ENCODE assay signal across 8 mouse cellular contexts in genomic region chr13:81944469-81944868, GRCm38 (mm10).
A peak's percentile ranks its signal among the peaks of the same experiment; 100 is the strongest.
DNase-seq lines count a peak whose midpoint lies in the region; ATAC-seq and TF ChIP-seq lines count a peak whose summit lies in the region.

No protein-coding gene starts in this region.

- TF ChIP-seq CTCF in gastrocnemius, adult 2 months (IDR thresholded peaks at IDR 0.05) = no peak
- no peak for TF ChIP-seq CTCF in CH12.LX (conservative IDR thresholded peaks at IDR 0.05 in 1 of 2, IDR thresholded peaks at IDR 0.05 in 1 of 2; ENCODE audit: low read depth in 2 of 2, low read length in 2 of 2)

- peak overlapping the region; percentile 42; the same call in 1 of the 2 replicates for H3K9ac ChIP-seq in CH12.LX (ENCODE audit: insufficient read depth, low read depth)
- H3K9ac ChIP-seq in forebrain, embryonic 13.5 days = no peak overlapping the region
- H3K9ac ChIP-seq in limb, embryonic 15.5 days = no peak overlapping the region

- H3K36me3 ChIP-seq in CH12.LX (replicated peaks in 1 of 2; ENCODE audit: control insufficient read depth in 1 of 2, insufficient read depth in 1 of 2, low read length in 1 of 2) = no peaks in the 10 kb centered on the region
- H3K36me3 ChIP-seq in forebrain, embryonic 13.5 days (ENCODE audit: poor library complexity, severe bottlenecking) = no peaks in the 10 kb centered on the region
- H3K36me3 ChIP-seq in limb, embryonic 15.5 days = no peaks in the 10 kb centered on the region

- intact Hi-C loops in gastrocnemius, adult 2 months (cut with DNase I) = loop anchor here (5.0 to 10.0 kb wide), 3 partner anchors 150 to 1710 kb away; no protein-coding TSS in a partner anchor
- intact Hi-C loops in gastrocnemius, postnatal 36 days (cut with DNase I) = no loop called here

- H3K79me2 ChIP-seq in CH12.LX (replicated peaks; ENCODE audit: control insufficient read depth, extremely low read depth, insufficient read depth, poor library complexity, severe bottlenecking) = no peaks in the 10 kb centered on the region

- dilution Hi-C loops in CH12.LX (cut with MboI; ENCODE audit: extremely low pct_ligation_motif_present, extremely low pct_unique_long_range_greater_than_20kb, low sequenced_read_pairs) = no loop called here

- no peaks in the 10 kb centered on the region for H3K27me3 ChIP-seq in CH12.LX (replicated peaks)
- H3K27me3 ChIP-seq in forebrain, embryonic 13.5 days = no peaks in the 10 kb centered on the region
- H3K27me3 ChIP-seq in limb, embryonic 15.5 days = no peaks in the 10 kb centered on the region

- TF ChIP-seq EP300 in CH12.LX (IDR thresholded peaks at IDR 0.05; ENCODE audit: low read length) = no peak

- H3K27ac ChIP-seq in gastrocnemius, adult 2 months = no peak overlapping the region
- no peak overlapping the region for H3K27ac ChIP-seq in CH12.LX (ENCODE audit: insufficient read depth, low read depth)
- H3K27ac ChIP-seq in forebrain, embryonic 13.5 days = peak overlapping the region; percentile 25; the same call in 1 of the 2 replicates
- no peak overlapping the region for H3K27ac ChIP-seq in limb, embryonic 15.5 days

- no peak for TF ChIP-seq RAD21 in CH12.LX (IDR thresholded peaks at IDR 0.05; ENCODE audit: low read depth, low read length)

- peak overlapping the region; percentile 91 for H3K4me2 ChIP-seq in CH12.LX (ENCODE audit: insufficient read depth, low read depth, poor library complexity, severe bottlenecking)
- peak overlapping the region; percentile 53 for H3K4me2 ChIP-seq in forebrain, embryonic 13.5 days
- H3K4me2 ChIP-seq in limb, embryonic 15.5 days = peak overlapping the region; percentile 35

- in situ Hi-C loops in CH12.LX (cut with MboI; ENCODE audit: low pct_ligation_motif_present, low pct_unique_long_range_greater_than_20kb, low sequenced_read_pairs) = loop anchor here (5.0 to 25.0 kb wide), 2 partner anchors 148 to 1718 kb away; no protein-coding TSS in a partner anchor

- TF ChIP-seq POLR2A in CH12.LX (IDR thresholded peaks at IDR 0.05; ENCODE audit: low read depth, low read length) = no peak

- H3K9me3 ChIP-seq in CH12.LX (replicated peaks; ENCODE audit: low read length) = no peaks in the 10 kb centered on the region
- H3K9me3 ChIP-seq in forebrain, embryonic 13.5 days (replicated peaks) = no peaks in the 10 kb centered on the region
- H3K9me3 ChIP-seq in limb, embryonic 15.5 days = no peaks in the 10 kb centered on the region

- DNase-seq in gastrocnemius, adult 2 months = no peak
- no peak for DNase-seq in gastrocnemius, postnatal 36 days
- no peak for DNase-seq in CH12.LX (ENCODE audit: extremely low read depth)
- no peak for DNase-seq in right cerebral cortex, postnatal 4 days
- no peak for DNase-seq in thymus, adult 18-20 months

- peak; percentile 90 for ATAC-seq in forebrain, embryonic 13.5 days
- ATAC-seq in limb, embryonic 15.5 days (ENCODE audit: insufficient number of reproducible peaks, low FRiP score, low TSS enrichment, low read depth) = no peak
- no peak for ATAC-seq in megakaryocyte-erythroid progenitor cell, adult 5-6 weeks (replicated peaks; ENCODE audit: low FRiP score, low TSS enrichment, poor library complexity, severe bottlenecking)

- 42% methylated on average over 6 of the region's 6 CpGs for WGBS in forebrain, embryonic 13.5 days
- 54% methylated on average over 6 of the region's 6 CpGs for WGBS in limb, embryonic 15.5 days

- peak overlapping the region; percentile 12 for H3K4me3 ChIP-seq in gastrocnemius, adult 2 months
- H3K4me3 ChIP-seq in CH12.LX (replicated peaks in 1 of 3; ENCODE audit: low read depth in 2 of 3, low read length in 2 of 3, poor library complexity in 1 of 3) = peak overlapping the region in 2 of 3 experiments; percentile 15 to 27
- H3K4me3 ChIP-seq in forebrain, embryonic 13.5 days = peak overlapping the region; percentile 30
- peak overlapping the region; percentile 18 for H3K4me3 ChIP-seq in limb, embryonic 15.5 days

- no peaks in the 10 kb centered on the region for H3K4me1 ChIP-seq in CH12.LX (ENCODE audit: control insufficient read depth in 1 of 2, insufficient read depth in 2 of 2)
- H3K4me1 ChIP-seq in forebrain, embryonic 13.5 days = peaks cover 17% of the 10 kb centered on the region
- H3K4me1 ChIP-seq in limb, embryonic 15.5 days = peaks cover 5% of the 10 kb centered on the region; the same call in 1 of the 2 replicates

TF ChIP-seq in CH12.LX, 34 proteins besides CTCF, POLR2A, EP300 and RAD21:
- TF ChIP-seq TBP (conservative IDR thresholded peaks at IDR 0.05; ENCODE audit: low read depth, low read length) = no peak
- TF ChIP-seq SIN3A (IDR thresholded peaks at IDR 0.05; ENCODE audit: low read length) = 0 out of 2 replicates have a peak, but pooled peaks have one; percentile 58

Comparison
In these comparisons a context has a peak if more than half of its experiments do, and no peak if none do; other contexts are left out.
1. H3K4me2 ChIP-seq: peak in every context shown above with its lines; median percentile 91 in CH12.LX; 53 in forebrain, embryonic 13.5 days; 35 in limb, embryonic 15.5 days.